Mouse (Mus musculus) limb, embryonic 11.5 days (tissue): Measurements from ENCODE around the gene Synj1. TPM values are rescaled to one million over a fixed set of nuclear protein-coding genes. Genes with fewer than 3 reads are reported as not detected.

Source experiments
- ATAC-seq: fragments of 200-750 bp; cut with Nextera tagmentation; 2 replicates; pipeline ENCODE4 v1.8.0; 2017; ENCODE audit warnings: low read depth; ENCODE audit not compliant: insufficient number of reproducible peaks, low FRiP score, low TSS enrichment
- DNase-seq: peaks from one replicate; pipeline ENCODE4 v3.0.0-alpha.2; 2015; ENCODE audit warnings: low spot score
- H3K27ac ChIP-seq: fragments of 300-500 bp; sonication (generic); replicated peaks from 2 replicates; pipeline ENCODE4 v1.5.1; 2014; ENCODE audit warnings: low read depth, mild to moderate bottlenecking, low read length
- H3K27me3 ChIP-seq: fragments of 300-500 bp; sonication (generic); 2 replicates; pipeline ENCODE4 v1.6.1; 2014; ENCODE audit warnings: mild to moderate bottlenecking, low read length, mixed read lengths; ENCODE audit not compliant: control insufficient read depth, insufficient read depth
- H3K36me3 ChIP-seq: fragments of 300-500 bp; sonication (generic); 2 replicates; pipeline ENCODE4 v1.6.1; 2014; ENCODE audit warnings: mild to moderate bottlenecking, low read length, moderate library complexity, mixed read lengths; ENCODE audit not compliant: control insufficient read depth, insufficient read depth
- H3K4me1 ChIP-seq: fragments of 300-500 bp; sonication (generic); 2 replicates; pipeline ENCODE4 v1.6.1; 2014; ENCODE audit warnings: low read length, mixed read lengths; ENCODE audit not compliant: control insufficient read depth, insufficient read depth
- H3K4me2 ChIP-seq: fragments of 300-500 bp; sonication (generic); 2 replicates; pipeline ENCODE4 v1.6.1; 2014; ENCODE audit warnings: low read depth, mild to moderate bottlenecking, moderate library complexity; ENCODE audit not compliant: severe bottlenecking
- H3K4me3 ChIP-seq: fragments of 300-500 bp; sonication (generic); 2 replicates; pipeline ENCODE4 v1.5.1; 2014; ENCODE audit warnings: low read depth, low read length
- H3K9ac ChIP-seq: fragments of 300-500 bp; sonication (generic); 2 replicates; pipeline ENCODE4 v1.6.1; 2014; ENCODE audit warnings: mild to moderate bottlenecking, low read length
- H3K9me3 ChIP-seq: fragments of 300-500 bp; sonication (generic); 2 replicates; pipeline ENCODE4 v1.6.1; 2016; ENCODE audit warnings: low read length; ENCODE audit not compliant: control insufficient read depth
- WGBS: fragments of 180-500 bp; shearing (Covaris S2); extraction: QIAGEN DNeasy Blood & Tissue Kit; methylation state at CpG from one replicate; pipeline ENCODE4 v1.1.7; 2014; 5-methylcytosine and 5-hydroxymethylcytosine counted together
- polyA plus RNA-seq: library from polyadenylated mRNA; unstranded; fragments of >200 nt; fragmentation: Nextera tagmentation; extraction: Ambion mirVana; gene quantifications from 2 replicates; pipeline ENCODE4 v1.2.1, GENCODE M21; 2014

Synj1 gene
- polyA plus RNA-seq, 1 experiment from 2014 or later = 10.8 TPM

DNA sequence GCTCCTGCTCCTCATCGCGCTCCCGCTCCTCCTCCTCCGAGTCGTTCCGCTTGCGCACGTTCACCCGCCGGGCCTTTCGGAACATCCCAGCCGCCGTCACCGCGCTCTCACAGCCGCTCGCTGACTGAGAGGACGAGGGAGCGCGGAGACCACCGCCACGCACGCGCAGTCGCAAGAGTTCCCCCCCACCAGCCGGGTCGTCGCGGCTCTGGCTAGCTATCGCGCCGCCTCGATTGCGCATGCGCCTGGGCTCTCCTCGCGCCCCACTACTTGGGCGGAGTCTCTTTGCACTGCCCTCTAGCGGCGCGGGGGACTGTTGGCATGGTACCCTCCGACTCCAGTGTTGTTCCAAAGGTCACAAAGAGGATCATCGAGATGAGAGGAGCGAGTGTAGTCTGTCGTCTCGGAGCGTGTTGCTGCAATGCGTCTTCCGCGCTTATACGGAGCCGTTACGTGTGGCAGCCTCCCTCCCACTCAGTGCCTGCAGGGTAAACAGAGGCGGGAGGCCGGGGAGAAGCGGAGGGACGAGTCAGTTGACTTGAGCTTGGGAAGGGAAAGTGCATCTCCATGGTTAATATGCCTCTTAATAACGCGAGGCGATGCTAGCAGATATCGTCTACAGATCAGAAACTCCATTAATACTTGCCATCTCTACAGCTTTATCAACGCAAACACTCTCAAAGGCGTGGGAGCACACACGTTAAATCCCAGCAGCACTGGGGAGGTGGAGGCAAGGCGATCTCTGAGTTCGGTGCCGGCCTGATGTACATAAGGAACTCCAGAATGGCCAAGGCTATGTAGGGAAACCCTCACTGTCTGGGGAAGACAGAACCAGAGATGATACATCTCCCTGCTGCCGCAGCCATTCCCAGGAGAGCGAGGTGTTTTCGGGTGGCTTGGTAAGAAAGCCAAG, 33.4 kb upstream of the Synj1 start, which contains the start of gene Paxbp1:
Gene Paxbp1 (minus strand): TSS at position 274 of the 913 bp plus-strand sequence.
- Histone ChIP-seq H3K4me1 (peaks cover 7% of the 10 kb centered on the region; the same call in 1 of the 2 replicates), H3K27me3 (no peaks in the 10 kb centered on the region), H3K9ac (peak within 1 kb of the TSS; percentile 90), H3K4me2 (peak within 1 kb of the TSS; percentile 56), H3K4me3 (peak within 1 kb of the TSS; percentile 89), H3K36me3 (no peaks in the 10 kb centered on the region; the same call in 1 of the 2 replicates), H3K9me3 (no peaks in the 10 kb centered on the region), H3K27ac (peak within 1 kb of the TSS; percentile 90)
- WGBS = 2% methylated on average over 64 of the region's 70 CpGs
- DNase-seq (peak; percentile 100), ATAC-seq (peak; percentile 97)

DNA sequence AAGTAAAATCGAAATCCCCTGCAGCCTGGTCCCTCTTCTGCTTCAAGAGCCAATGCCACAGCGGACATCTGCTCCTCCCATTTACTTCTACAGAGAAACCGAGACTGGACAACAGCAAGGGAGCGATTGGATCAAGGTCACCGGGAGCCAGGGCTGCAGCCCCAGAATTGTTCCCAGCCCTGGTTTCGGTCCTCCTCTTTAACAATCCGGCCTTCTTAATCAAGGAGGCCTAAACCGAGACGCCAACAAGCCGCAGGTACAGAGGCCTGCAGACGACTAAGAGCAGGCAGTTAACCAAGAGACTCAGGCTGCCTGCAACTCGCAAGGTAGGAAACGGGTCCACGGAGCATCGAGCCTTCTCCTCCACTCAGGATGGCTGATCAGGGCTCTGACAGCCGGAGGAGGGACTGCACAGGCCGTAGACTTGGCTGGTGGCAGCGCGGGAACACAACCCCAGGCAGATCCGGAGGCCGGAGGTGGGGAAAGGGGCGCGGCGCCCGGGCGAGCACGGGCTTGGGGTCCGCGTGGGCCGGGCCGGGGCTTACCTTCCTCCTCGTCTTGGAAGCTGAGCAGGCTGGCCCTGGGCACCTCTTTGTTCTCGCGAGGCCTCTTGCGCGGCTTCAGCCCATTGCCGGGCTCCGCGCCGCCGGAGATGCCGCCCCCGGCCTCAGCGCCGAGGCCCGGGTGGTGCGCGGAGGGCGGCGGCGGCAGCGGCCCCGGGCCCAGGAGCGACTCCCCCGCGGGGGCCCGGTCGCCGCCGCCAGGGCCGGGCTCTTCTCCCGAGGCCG, 32.5 kb upstream of the Synj1 start:
- DNase-seq = peak; percentile 76
- Histone ChIP-seq H3K9ac (peak overlapping the region; percentile 90), H3K27me3 (no peaks in the 10 kb centered on the region), H3K27ac (peak overlapping the region; percentile 90), H3K4me1 (peaks cover 7% of the 10 kb centered on the region; the same call in 1 of the 2 replicates), H3K4me2 (peak overlapping the region; percentile 35), H3K36me3 (no peaks in the 10 kb centered on the region; the same call in 1 of the 2 replicates), H3K4me3 (peak overlapping the region; percentile 89), H3K9me3 (no peaks in the 10 kb centered on the region)
- ATAC-seq = peak; percentile 67
- under 1% methylated on average over 60 of the region's 63 CpGs for WGBS

DNA sequence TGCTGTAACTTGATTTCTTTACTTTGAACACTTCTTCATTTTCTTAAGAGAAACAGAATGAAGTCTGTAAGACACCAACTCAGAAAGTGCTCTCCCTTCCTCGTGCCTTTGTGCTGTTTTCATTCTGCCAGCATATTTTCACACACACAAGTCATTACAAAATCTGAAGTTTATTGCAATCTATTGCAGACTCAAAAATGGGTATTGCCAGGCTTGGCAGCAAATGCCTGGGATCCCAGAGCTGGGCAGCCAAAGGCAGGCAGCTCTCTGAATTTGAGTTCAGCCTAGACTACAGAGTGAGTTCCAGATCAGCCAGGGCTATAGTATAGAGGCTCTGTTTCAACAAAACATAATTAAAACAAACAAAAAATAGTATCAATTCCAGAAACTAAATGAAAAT, 31.5 kb upstream of the Synj1 start:
- no peak for ATAC-seq
- peaks cover 7% of the 10 kb centered on the region; the same call in 1 of the 2 replicates for H3K4me1 ChIP-seq
- H3K27ac ChIP-seq = no peak overlapping the region

DNA sequence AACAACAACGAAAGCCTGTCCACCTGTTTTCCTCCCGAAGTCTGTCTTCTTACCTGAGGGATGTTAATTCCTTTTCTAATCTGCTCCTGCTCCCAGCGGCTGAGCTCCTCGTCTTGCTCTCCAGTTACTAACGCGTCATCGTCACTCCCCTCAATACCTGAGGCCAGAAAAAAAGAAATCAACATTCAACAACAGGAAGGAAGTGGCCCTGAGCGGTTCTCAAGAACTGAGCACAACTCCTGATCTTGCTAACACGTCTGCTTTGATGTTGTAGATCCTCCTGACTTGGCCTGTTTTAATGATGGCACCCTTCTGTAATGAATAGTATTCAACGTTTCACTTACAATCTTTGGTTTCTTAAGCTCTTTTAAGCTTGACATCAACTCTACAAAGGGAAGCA, 24.8 kb upstream of the Synj1 start:
- 90% methylated on average over 10 of the region's 10 CpGs for WGBS

More for the DNA sequence above, 31.5 kb upstream of the Synj1 start:
- Histone ChIP-seq H3K9me3 (no peaks in the 10 kb centered on the region), H3K4me3 (peak overlapping the region; percentile 18; the same call in 1 of the 2 replicates), H3K9ac (peak overlapping the region; percentile 39; the same call in 1 of the 2 replicates), H3K4me2 (peak overlapping the region; percentile 40), H3K36me3 (no peaks in the 10 kb centered on the region; the same call in 1 of the 2 replicates), H3K27me3 (no peaks in the 10 kb centered on the region)
- no peak for DNase-seq
- 75% methylated on average over 1 of the region's 1 CpGs for WGBS

DNA sequence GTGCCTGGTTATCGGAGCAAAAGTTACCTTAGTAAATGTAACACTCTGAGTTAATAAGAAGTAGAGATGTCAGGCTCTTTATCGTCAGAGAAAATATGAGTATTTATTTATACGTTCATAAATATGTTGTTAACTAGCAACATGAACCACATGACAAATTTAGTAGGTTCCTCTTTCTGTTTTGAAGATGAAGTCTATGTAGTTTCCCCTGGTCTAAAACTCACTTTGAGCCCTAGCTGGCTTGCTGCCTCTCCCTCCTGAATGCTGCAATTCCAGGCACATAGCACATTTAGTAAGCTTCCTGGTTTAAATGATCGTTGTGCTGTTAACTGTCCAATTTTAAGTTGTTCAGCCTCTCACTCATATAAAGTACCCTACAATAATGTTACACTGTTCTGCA, 19.6 kb upstream of the Synj1 start:
- Histone ChIP-seq H3K36me3 (peaks cover 30% of the 10 kb centered on the region), H3K9ac (no peak overlapping the region), H3K27me3 (no peaks in the 10 kb centered on the region), H3K9me3 (no peaks in the 10 kb centered on the region), H3K4me2 (no peak overlapping the region), H3K4me3 (no peak overlapping the region), H3K4me1 (no peaks in the 10 kb centered on the region), H3K27ac (no peak overlapping the region)
- 93% methylated on average over 4 of the region's 4 CpGs for WGBS
- no peak for DNase-seq
- no peak for ATAC-seq

More for the DNA sequence above, 24.8 kb upstream of the Synj1 start:
- H3K4me1 ChIP-seq = no peaks in the 10 kb centered on the region
- no peak overlapping the region for H3K4me3 ChIP-seq
- no peak overlapping the region for H3K4me2 ChIP-seq
- DNase-seq (no peak), ATAC-seq (no peak)
- H3K9ac ChIP-seq = no peak overlapping the region
- no peaks in the 10 kb centered on the region for H3K27me3 ChIP-seq
- H3K27ac ChIP-seq = no peak overlapping the region
- H3K36me3 ChIP-seq = peaks cover 29% of the 10 kb centered on the region
- H3K9me3 ChIP-seq = no peaks in the 10 kb centered on the region

DNA sequence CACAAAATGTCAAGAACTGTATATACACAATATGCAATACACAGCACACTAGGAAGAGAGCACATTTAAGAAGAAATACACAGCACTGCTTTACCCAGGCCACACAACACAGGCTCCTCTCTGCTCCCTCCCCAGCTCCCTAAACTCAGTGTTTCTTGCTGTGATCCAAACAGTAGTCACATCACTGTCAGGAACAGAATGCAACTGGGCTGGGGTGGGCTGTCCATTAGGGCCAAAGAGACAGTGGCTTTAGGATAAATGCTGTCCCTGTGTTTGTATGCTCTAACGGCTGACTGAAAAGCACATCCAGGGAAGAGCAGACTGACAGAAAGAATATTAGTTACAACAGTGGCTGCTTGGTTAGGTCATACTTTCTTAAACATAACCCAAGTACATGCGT, 18.8 kb upstream of the Synj1 start:
- H3K36me3 ChIP-seq = peaks cover 34% of the 10 kb centered on the region
- no peak overlapping the region for H3K27ac ChIP-seq
- 96% methylated on average over 2 of the region's 2 CpGs for WGBS
- DNase-seq = no peak
- no peaks in the 10 kb centered on the region for H3K27me3 ChIP-seq
- no peaks in the 10 kb centered on the region for H3K4me1 ChIP-seq
- H3K4me2 ChIP-seq = no peak overlapping the region
- no peak overlapping the region for H3K4me3 ChIP-seq
- H3K9me3 ChIP-seq = no peaks in the 10 kb centered on the region
- ATAC-seq = no peak
- no peak overlapping the region for H3K9ac ChIP-seq

DNA sequence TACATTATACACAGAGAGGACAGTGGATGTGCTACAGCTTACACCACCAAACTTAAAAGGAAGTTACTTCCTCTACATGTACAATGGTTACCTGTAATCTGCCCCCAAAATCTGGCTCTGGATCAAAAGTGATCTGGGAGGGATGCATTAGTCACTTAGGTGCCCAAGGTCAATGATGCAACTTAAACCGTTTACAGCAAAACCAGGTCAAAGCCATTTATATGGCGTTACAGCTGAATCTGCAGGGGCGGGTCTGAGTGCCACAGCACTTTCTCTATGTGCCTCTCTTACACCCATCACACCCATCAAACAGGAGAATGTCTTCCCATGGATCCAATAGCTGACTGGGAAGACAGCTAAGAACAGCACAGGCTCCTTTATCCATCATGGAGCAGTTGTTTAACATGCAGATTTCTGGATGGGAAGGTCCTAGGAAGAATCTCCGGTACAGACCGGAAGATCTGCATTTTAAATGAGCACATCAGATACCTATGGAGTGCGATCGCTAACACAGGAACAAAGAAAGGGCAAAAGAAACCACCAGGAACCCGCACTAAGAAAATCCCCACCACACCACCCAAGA, 18.1 kb upstream of the Synj1 start:
- Histone ChIP-seq H3K4me2 (no peak overlapping the region), H3K4me3 (no peak overlapping the region), H3K27me3 (no peaks in the 10 kb centered on the region), H3K27ac (no peak overlapping the region), H3K9me3 (no peaks in the 10 kb centered on the region), H3K36me3 (peaks cover 36% of the 10 kb centered on the region), H3K4me1 (no peaks in the 10 kb centered on the region), H3K9ac (no peak overlapping the region)
- DNase-seq = no peak
- WGBS = 90% methylated on average over 8 of the region's 8 CpGs
- ATAC-seq = no peak

DNA sequence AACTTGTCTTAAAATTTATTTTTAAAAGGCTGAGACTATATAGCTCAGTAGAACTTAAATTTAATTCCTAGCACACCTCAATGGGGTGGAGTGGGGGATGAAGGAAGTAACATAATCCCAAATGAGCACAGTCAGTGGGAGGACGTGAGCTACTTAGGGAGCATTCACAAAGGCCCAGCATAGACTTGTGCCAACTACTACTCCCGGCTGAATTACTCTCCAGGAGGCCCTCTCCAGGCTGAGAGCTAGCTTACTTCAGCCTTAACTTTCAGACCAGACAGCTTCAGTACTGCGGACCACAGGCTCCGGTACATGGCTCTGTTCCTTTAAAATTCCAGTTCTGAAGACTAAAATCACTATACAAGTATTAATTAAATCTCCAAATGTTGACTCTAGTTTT, 15.2 kb upstream of the Synj1 start:
- H3K4me1 ChIP-seq = no peaks in the 10 kb centered on the region
- peaks cover 35% of the 10 kb centered on the region for H3K36me3 ChIP-seq
- H3K27me3 ChIP-seq = no peaks in the 10 kb centered on the region
- ATAC-seq = no peak
- no peak overlapping the region for H3K4me2 ChIP-seq
- 93% methylated on average over 4 of the region's 4 CpGs for WGBS
- H3K9me3 ChIP-seq = no peaks in the 10 kb centered on the region
- no peak overlapping the region for H3K27ac ChIP-seq
- no peak overlapping the region for H3K9ac ChIP-seq
- DNase-seq = no peak
- H3K4me3 ChIP-seq = no peak overlapping the region
